Mouse (Mus musculus): Measurements from ENCODE around the gene Iqgap1. TPM values are rescaled to one million over a fixed set of nuclear protein-coding genes. Genes with fewer than 3 reads are reported as not detected.

Gene Iqgap1
- total and polyA plus RNA-seq, 3 experiments: 33.5 to 35.8 (median 34.8) TPM

- Histone ChIP-seq H3K27ac (peak overlapping the region; percentile 75), H3K4me3 (no peak overlapping the region), H3K9ac (ENCODE audit: low read depth, low read length) (peak overlapping the region; percentile 56; the same call in 1 of the 2 replicates), H3K79me2 (replicated peaks; ENCODE audit: control insufficient read depth, insufficient read depth, low read length) (no peaks in the 10 kb centered on the region), H3K27me3 (ENCODE audit: control insufficient read depth, insufficient read depth, low read length) (no peaks in the 10 kb centered on the region), H3K36me3 (ENCODE audit: control insufficient read depth, insufficient read depth, low read length) (no peaks in the 10 kb centered on the region), H3K4me1 (ENCODE audit: control insufficient read depth, insufficient read depth, low read length) (peaks cover 3% of the 10 kb centered on the region)
- intact Hi-C loops (cut with DNase I): loop anchor here (1.0 to 2.0 kb wide), 3 partner anchors 46 to 120 kb away; no protein-coding TSS in a partner anchor
- TF ChIP-seq POLR2A (IDR thresholded peaks at IDR 0.05; ENCODE audit: insufficient read depth, low read depth, low read length): no peak
- no peak for TF ChIP-seq CTCF (IDR thresholded peaks at IDR 0.05)
- TF ChIP-seq EP300 (IDR thresholded peaks at IDR 0.05; ENCODE audit: insufficient read depth, low read depth, low read length): no peak
- 34% methylated on average over 2 of the region's 2 CpGs for WGBS
- DNase-seq: no peak
Measured at GRCm38 (mm10) chr7:80849267-80849666, 23.5 kb upstream of the Iqgap1 start.

DNA sequence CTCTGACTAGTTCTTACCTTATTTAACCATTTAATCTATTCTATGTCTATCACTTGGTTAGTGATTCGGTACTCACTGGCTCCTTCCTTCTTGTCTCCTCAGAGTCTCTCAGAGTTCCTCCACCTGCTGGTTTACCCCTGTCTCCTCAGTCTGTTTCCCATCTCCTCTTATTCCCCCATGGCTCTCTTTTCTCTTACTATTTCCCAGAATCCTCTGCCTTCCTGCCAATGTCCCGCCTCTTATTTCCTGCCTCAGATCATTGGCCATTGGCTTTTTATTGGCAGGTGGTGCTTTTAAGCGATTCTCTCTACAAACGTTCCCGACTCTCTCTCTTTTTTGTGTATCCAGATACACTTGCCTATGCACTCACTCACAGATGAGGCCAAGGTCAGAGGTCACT lies 20.9 kb upstream of the Iqgap1 start:
- 88% methylated on average over 5 of the region's 5 CpGs for WGBS
- no peak overlapping the region for H3K4me3 ChIP-seq
- no peak for DNase-seq

GRCm38 (mm10) chr7:80846280-80846678 lies 20.5 kb upstream of the Iqgap1 start:
- Histone ChIP-seq H3K4me1 (ENCODE audit: control insufficient read depth, insufficient read depth, low read length) (peaks cover 3% of the 10 kb centered on the region), H3K27ac (no peak overlapping the region), H3K27me3 (ENCODE audit: control insufficient read depth, insufficient read depth, low read length) (no peaks in the 10 kb centered on the region), H3K79me2 (replicated peaks; ENCODE audit: control insufficient read depth, insufficient read depth, low read length) (no peaks in the 10 kb centered on the region), H3K4me3 (no peak overlapping the region), H3K36me3 (ENCODE audit: control insufficient read depth, insufficient read depth, low read length) (no peaks in the 10 kb centered on the region), H3K9ac (ENCODE audit: low read depth, low read length) (peak overlapping the region; percentile 60)
- intact Hi-C loops (cut with DNase I): no loop called here
- DNase-seq: no peak
- TF ChIP-seq CTCF (IDR thresholded peaks at IDR 0.05) (no peak), POLR2A (IDR thresholded peaks at IDR 0.05; ENCODE audit: insufficient read depth, low read depth, low read length) (no peak), EP300 (IDR thresholded peaks at IDR 0.05; ENCODE audit: insufficient read depth, low read depth, low read length) (no peak)
- 81% methylated on average over 10 of the region's 10 CpGs for WGBS

More for the DNA sequence above, 20.9 kb upstream of the Iqgap1 start:
- Histone ChIP-seq H3K79me2 (replicated peaks; ENCODE audit: control insufficient read depth, insufficient read depth, low read length) (no peaks in the 10 kb centered on the region), H3K27me3 (ENCODE audit: control insufficient read depth, insufficient read depth, low read length) (no peaks in the 10 kb centered on the region), H3K4me1 (ENCODE audit: control insufficient read depth, insufficient read depth, low read length) (peaks cover 3% of the 10 kb centered on the region), H3K9ac (ENCODE audit: low read depth, low read length) (no peak overlapping the region), H3K36me3 (ENCODE audit: control insufficient read depth, insufficient read depth, low read length) (no peaks in the 10 kb centered on the region), H3K27ac (no peak overlapping the region)
- TF ChIP-seq EP300 (IDR thresholded peaks at IDR 0.05; ENCODE audit: insufficient read depth, low read depth, low read length) (no peak), CTCF (IDR thresholded peaks at IDR 0.05) (no peak), POLR2A (IDR thresholded peaks at IDR 0.05; ENCODE audit: insufficient read depth, low read depth, low read length) (no peak)
- intact Hi-C loops (cut with DNase I): no loop called here

- Histone ChIP-seq H3K27ac (no peak overlapping the region), H3K4me3 (no peak overlapping the region), H3K36me3 (ENCODE audit: control insufficient read depth, insufficient read depth, low read length) (no peaks in the 10 kb centered on the region), H3K27me3 (ENCODE audit: control insufficient read depth, insufficient read depth, low read length) (no peaks in the 10 kb centered on the region), H3K9ac (ENCODE audit: low read depth, low read length) (peak overlapping the region; percentile 60), H3K79me2 (replicated peaks; ENCODE audit: control insufficient read depth, insufficient read depth, low read length) (no peaks in the 10 kb centered on the region), H3K4me1 (ENCODE audit: control insufficient read depth, insufficient read depth, low read length) (peaks cover 3% of the 10 kb centered on the region)
- intact Hi-C loops (cut with DNase I): no loop called here
- TF ChIP-seq EP300 (IDR thresholded peaks at IDR 0.05; ENCODE audit: insufficient read depth, low read depth, low read length) (no peak), POLR2A (IDR thresholded peaks at IDR 0.05; ENCODE audit: insufficient read depth, low read depth, low read length) (0 out of 2 replicates have a peak, but pooled peaks have one; percentile 14)
- WGBS: 63% methylated on average over 15 of the region's 15 CpGs
- DNase-seq: peak in 1 of 2 experiments; percentile 58
Measured at GRCm38 (mm10) chr7:80845621-80846279, 20.0 kb upstream of the Iqgap1 start.

DNA sequence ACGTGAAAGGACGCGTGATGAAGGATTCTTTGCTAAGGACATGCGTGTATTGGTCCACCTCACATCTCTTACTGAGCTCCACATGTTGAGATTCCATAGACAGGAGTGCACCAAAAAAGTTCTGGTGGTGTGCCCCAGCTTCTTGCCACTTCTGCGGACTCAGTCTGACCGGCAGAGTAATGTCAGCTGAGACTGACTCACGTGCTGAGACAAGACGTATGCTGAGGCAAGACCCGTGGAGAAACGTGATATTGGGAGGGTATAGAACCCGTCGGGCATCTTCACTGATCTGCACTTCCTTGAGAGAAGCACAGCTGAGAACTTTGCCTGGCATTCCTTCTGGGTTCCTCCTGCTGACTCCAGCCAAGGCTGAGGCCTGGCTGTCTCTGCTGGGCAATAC lies 18.9 kb upstream of the Iqgap1 start:
- H3K27me3 ChIP-seq (ENCODE audit: control insufficient read depth, insufficient read depth, low read length): no peaks in the 10 kb centered on the region
- H3K79me2 ChIP-seq (replicated peaks; ENCODE audit: control insufficient read depth, insufficient read depth, low read length): no peaks in the 10 kb centered on the region
- WGBS: 97% methylated on average over 12 of the region's 12 CpGs
- no peak overlapping the region for H3K27ac ChIP-seq
- DNase-seq: no peak
- H3K4me1 ChIP-seq (ENCODE audit: control insufficient read depth, insufficient read depth, low read length): peaks cover 3% of the 10 kb centered on the region
- H3K4me3 ChIP-seq: no peak overlapping the region
- no peak overlapping the region for H3K9ac ChIP-seq (ENCODE audit: low read depth, low read length)
- no peaks in the 10 kb centered on the region for H3K36me3 ChIP-seq (ENCODE audit: control insufficient read depth, insufficient read depth, low read length)
- no peak for TF ChIP-seq POLR2A (IDR thresholded peaks at IDR 0.05; ENCODE audit: insufficient read depth, low read depth, low read length)
- TF ChIP-seq EP300 (IDR thresholded peaks at IDR 0.05; ENCODE audit: insufficient read depth, low read depth, low read length): no peak
- no peak for TF ChIP-seq CTCF (IDR thresholded peaks at IDR 0.05)
- intact Hi-C loops (cut with DNase I): no loop called here

DNA sequence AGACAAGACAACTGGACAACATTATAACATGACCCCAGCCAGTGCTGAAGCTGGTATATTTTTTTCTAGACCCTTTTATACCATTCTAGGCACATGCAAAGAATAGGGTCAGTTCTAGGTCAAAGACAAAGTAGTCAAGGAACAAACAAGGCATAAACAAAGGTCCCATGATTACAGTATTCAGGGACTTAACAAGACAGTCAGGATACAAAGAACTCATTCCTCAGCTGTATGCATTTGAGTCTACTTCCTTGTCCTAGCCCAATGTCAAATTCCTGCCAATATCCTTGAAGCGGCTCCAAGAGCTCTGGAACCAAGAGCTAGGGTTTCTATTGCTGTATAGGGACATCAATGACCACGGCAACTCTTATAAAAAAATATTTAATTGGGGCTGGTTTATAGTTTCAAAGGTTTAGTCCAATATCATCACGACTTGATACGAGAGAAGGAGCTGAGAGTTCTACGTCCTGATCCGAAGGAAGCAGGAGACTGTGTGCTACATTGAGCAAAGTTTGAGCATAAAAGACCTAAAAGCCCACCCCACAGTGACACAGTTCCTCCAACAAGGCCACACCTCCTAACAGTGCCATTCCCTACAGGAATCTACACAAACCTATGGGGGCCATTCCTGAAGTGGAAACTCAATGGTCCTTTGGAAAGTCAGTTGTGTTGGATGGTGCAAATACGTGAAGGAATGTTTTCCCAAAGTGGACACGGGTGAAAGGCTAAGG lies 18.3 kb upstream of the Iqgap1 start:
- no peak for DNase-seq
- 94% methylated on average over 8 of the region's 8 CpGs for WGBS
- Histone ChIP-seq H3K36me3 (ENCODE audit: control insufficient read depth, insufficient read depth, low read length) (no peaks in the 10 kb centered on the region), H3K4me3 (no peak overlapping the region), H3K9ac (ENCODE audit: low read depth, low read length) (no peak overlapping the region), H3K27ac (no peak overlapping the region), H3K79me2 (replicated peaks; ENCODE audit: control insufficient read depth, insufficient read depth, low read length) (no peaks in the 10 kb centered on the region), H3K4me1 (ENCODE audit: control insufficient read depth, insufficient read depth, low read length) (no peaks in the 10 kb centered on the region; the same call in none of the 2 replicates), H3K27me3 (ENCODE audit: control insufficient read depth, insufficient read depth, low read length) (no peaks in the 10 kb centered on the region)
- no peak for TF ChIP-seq CTCF (IDR thresholded peaks at IDR 0.05)
- TF ChIP-seq EP300 (IDR thresholded peaks at IDR 0.05; ENCODE audit: insufficient read depth, low read depth, low read length): no peak
- no peak for TF ChIP-seq POLR2A (IDR thresholded peaks at IDR 0.05; ENCODE audit: insufficient read depth, low read depth, low read length)
- intact Hi-C loops (cut with DNase I): no loop called here
